Mouse (Mus musculus) kidney, postnatal 36 days (tissue): ENCODE data around the gene Tsen54.

Source experiments
- DNase-seq, 2 experiments: peaks; one replicate each; pipeline ENCODE4 v3.0.0; 2021 to 2022; ENCODE audit warnings: mixed read lengths in 2 of 2

The Tsen54 gene

GRCm38 (mm10) chr11:115803072-115803709 is 11.3 kb upstream of the Tsen54 start:
- peak in 1 of 2 experiments; percentile 67 for DNase-seq

- no peak for DNase-seq
Measured at GRCm38 (mm10) chr11:115805005-115805404, 9.5 kb upstream of the Tsen54 start.

- peak; percentile 66 to 75 for DNase-seq
Measured at GRCm38 (mm10) chr11:115806154-115806553, 8.4 kb upstream of the Tsen54 start.

DNA sequence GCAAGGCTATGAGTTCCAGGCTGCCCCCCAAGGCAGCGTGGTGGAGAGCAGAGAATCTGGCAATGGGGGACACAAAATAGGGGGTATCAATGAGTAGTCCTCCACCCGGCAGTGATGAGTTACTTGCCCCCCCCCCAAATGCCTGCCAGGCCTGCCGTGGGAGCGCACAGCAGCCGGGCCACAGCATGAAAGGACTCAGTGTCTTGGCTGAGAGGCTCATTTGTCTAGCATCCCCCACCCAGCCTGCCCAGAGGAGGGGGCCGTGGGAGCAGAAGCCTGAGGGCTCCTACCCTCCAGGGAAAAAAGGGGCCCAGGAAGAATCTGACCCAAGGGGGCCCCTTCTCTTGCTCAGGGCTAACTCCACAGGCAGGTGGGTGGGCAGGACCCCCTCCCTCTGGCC is 7.2 kb upstream of the Tsen54 start:
- no peak for DNase-seq

- DNase-seq, result no peak
Measured at GRCm38 (mm10) chr11:115807971-115808370, 6.6 kb upstream of the Tsen54 start.

DNA sequence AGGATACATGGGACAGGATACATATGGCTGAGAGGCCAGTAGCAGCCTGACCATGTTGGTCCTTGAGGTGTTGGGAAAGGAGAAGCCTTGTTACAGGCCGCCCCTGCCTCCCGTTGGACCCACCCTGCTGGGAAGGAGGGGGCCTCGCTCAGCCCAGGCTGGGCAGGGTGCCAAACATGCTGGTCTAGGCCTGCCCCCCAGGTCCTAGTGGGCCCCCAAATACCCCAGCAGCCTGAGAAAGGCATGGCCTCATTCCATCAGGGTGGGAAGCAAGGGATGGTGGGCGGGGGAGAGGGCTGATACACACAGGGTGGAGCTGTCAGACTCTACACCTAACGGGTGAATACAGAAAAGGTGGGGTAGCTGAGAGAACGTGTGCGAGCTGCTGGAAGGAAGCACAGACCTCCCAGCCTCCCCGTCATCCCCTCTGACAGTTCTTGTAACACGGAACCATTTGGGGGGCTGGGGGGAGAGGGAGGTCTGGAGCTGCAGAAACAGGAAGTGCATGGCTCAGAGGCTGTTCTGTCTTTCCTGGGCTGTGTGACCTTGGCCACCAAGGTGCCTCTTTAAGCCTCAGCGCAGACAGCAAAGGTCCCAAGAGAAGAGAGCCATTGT is 5.7 kb upstream of the Tsen54 start:
- DNase-seq, result peak; percentile 59 to 71

DNA sequence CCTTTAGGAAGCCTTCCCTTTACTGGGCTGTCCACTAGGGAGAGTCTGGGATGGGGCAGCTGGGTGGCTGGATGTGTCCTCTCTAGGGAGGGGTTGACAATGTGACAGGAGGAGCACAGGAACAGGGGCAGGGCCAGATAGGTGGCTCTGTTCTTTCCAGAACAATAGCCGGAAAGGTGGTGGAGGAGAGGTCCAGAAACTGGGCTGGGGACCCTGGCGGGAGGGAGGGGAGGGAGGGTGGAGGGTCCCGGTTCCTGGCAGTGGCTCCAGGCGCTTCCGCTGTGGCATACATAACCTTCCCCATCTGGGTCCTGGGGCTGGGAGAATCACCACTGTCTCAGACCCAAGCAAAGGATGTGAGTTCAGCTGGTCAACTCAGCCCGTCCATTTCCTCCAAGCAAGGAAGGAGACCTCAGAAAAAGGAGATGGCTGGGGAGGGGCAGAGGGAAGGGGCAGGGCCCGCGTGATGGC is 5.2 kb upstream of the Tsen54 start:
- peak; percentile 74 to 83 for DNase-seq

DNA sequence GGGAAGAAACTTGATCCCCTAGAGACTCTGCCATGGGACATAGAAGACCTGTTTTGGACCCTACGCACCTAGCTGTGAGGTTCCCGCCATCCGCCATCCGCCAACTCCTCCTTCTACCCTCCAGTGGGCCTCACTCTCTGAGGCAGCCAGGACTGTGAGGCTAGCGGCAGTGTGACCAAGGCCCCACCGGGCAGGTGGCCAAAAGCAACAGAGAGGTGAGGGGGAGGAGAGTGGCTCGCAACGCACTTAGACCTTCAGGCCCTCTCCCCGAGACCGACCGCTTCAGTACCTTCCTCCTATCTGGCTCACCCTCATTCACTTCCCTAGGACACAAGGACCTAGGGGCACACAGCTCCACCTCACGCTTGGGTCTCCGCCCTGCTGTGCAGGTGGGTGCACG is 4.1 kb upstream of the Tsen54 start:
- peak; percentile 86 to 90 for DNase-seq

DNA sequence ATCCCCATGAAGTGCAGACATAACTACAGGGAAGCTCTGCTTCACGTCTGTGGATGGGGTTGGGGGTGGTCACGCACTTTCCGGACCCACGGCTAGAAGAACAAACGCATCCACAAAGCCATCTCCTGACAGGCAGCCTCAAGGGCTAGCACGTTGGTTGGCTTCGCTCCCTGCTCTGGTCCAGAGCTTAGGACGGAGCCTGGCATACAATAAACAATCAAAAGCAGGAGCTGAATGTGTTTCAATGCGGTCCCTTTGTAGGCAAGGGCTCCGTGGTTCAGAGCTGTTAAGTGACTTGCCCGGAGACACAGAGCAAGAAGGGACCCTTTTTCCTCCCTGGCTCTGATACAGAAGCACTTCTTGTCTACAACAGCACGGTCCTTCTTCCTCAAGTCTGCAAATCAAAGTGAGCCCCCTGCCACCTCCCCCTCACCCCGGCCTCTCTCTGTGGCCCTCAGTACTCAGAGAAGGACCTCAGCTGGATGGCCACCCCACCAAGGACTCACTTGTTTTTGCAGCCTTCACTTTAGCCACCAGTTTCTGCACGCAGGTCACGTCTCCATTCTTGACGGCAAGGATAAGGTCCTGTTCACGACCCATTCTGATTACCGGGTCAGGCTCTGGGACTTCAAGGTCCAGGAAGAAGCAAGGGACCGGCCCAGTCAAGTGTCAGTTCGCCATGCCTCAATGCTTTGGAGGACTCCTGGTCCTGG is 3.0 kb upstream of the Tsen54 start:
- DNase-seq, result no peak

DNA sequence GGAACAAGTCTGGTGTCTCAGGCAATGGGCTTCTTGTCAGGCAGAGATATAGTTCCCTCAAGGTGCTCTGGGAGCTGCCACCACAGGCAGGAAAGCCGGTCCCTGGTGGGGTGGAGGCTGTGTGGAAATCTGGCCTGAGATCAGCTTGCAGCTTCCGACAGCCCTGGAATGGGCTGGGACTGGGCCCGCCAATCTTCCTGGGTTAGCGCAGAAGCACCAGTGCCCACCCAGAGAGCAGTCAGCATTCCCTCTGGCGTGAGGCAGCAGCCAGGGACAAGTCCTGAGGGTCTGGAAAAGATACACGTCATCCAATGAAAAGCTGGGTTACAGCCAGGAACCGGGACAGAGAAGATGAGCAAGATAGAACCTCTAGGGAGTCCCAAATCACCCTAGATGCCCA is 2.4 kb upstream of the Tsen54 start:
- DNase-seq, result peak; percentile 75 to 80

- peak; percentile 41 to 60 for DNase-seq
Measured at GRCm38 (mm10) chr11:115812533-115813420, 1.7 kb upstream of the Tsen54 start.

DNA sequence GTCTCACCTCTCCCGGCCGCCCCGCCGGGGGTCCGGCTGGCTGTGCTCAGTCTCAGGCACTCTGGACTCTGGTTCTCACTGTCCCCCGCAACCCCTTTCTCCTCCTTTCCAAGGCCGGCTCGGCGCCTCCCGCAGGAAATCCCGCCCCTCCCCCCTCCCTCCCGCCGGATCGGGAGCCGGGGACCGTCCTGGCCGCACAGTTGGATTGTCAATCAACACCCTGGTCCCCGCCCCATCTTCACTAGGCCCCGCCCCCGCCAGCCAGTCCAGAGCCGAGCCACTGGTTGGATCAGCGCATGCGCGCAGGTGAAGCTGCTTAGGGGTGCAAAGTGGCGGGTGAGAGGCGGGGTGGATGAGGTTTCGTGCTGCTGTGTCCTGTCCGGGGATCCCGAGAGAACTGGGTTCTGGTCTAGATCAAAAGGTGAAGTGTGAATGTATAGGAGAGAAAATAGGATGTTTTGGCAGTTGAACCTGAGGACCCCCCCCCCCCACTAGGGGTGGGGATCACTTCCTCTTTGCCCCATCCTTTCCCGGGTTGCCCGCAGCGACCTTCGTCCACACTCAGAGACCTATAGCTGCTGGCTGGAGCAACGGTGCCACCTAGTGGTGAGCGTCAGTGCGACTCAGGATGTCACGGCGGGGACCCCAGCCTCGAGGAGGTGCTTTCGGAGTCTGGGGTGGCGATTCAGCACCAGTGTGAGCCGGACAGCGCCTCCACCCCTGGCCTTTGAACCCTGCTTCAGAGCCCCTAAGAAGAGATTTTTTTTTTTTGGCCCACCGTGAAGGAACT is 822 bp upstream of the Tsen54 start, which contains the start of gene Caskin2:
Gene Caskin2, minus strand, starts transcription at position 133 of the 790 bp plus-strand sequence.
- DNase-seq, result peak; percentile 97 to 99

DNA sequence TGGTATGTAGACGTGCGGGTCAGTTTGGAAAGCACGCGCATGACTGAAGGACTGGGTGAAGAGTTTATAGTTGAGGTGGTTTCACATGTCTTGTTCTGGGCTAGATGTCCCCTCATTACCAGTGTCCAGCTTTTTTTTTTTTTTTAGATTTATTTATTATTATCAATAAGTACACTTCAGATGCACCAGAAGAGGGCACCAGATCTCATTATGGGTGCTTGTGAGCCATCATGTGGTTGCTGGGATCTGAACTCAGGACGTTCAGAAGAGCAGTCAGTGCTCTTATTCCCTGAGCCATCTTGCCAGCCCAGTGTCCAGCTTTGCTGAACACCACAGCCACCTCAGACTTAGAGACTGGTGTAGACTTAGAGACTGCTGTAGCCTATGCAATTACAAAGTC is 2.8 kb downstream of the Tsen54 start:
- DNase-seq, result no peak

GRCm38 (mm10) chr11:115819915-115820623 is 5.5 kb downstream of the Tsen54 start:
- peak in 1 of 2 experiments; percentile 55 for DNase-seq

GRCm38 (mm10) chr11:115821001-115821400 is 6.5 kb downstream of the Tsen54 start:
- no peak for DNase-seq

- DNase-seq, result peak; percentile 96 to 98
Measured at GRCm38 (mm10) chr11:115823774-115824740, 9.5 kb downstream of the Tsen54 start, which contains the start of gene Llgl2. Gene Llgl2 (plus strand): TSS chr11:115824049.

- no peak for DNase-seq
Measured at GRCm38 (mm10) chr11:115824813-115825212, 10.3 kb downstream of the Tsen54 start.

DNA sequence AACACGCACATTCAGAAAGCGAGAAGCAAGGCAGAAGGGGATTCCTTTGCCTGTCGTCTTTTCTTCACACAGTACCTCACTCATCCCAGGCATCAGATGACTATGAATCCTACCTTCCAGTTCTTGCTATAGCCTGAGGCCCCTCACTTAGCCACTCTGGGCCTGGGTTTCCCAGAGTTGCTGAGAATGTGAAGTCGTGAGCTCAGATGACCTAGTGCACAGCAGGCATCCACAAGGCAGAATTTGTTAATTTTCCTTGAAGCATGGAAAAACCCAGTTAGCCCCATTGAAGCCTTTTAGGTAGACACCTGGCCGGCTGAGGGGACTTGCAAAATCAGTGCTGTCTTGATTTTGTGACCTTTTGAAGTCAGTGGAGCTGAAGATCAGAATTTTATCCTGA is 12.0 kb downstream of the Tsen54 start:
- no peak for DNase-seq

- no peak for DNase-seq
Measured at GRCm38 (mm10) chr11:115827624-115828023, 13.1 kb downstream of the Tsen54 start.

DNA sequence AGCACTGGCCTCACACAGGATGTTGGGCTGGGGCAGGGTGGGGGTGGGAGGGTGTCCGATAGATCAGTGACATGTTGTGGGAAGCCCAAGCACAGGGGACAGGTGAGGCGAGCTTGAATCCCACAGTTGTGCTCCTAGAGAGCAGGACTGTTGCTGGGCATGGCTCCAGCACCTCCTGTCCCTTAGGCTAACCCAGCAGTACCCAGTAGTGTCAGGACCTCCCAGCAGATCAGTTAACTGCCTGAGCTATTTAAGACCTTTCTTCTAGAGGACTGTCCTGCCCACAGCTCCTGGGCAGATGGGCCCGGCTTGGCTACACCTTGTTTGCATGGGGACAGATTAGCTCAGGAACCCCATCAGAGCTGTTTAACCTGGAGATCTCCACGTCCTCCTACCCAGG is 14.5 kb downstream of the Tsen54 start:
- DNase-seq, result no peak
